Mouse (Mus musculus): ENCODE results near the gene Ncaph.

- TF ChIP-seq CTCF (IDR thresholded peaks at IDR 0.05; ENCODE audit: low read depth) (peak; percentile 44; the same call in 1 of the 2 replicates), EP300 (IDR thresholded peaks at IDR 0.05; ENCODE audit: low read depth) (no peak)
Observed at GRCm38 (mm10) chr2:127139605-127140004, 5.9 kb upstream of the Ncaph start.

All from liver, postnatal 0 days (tissue).